Mouse (Mus musculus): Measurements from ENCODE around the gene Cul4a. TPM values are rescaled to one million over a fixed set of nuclear protein-coding genes. Genes with fewer than 3 reads are reported as not detected.
"Not testable (repeated sequence)": the region's sequence is repeated elsewhere in the genome, so short reads cannot be mapped to it uniquely, and the experiment has no call there.

Cul4a gene
- polyA plus RNA-seq, 1 experiment from 2014 or later, result 80.4 TPM

DNA sequence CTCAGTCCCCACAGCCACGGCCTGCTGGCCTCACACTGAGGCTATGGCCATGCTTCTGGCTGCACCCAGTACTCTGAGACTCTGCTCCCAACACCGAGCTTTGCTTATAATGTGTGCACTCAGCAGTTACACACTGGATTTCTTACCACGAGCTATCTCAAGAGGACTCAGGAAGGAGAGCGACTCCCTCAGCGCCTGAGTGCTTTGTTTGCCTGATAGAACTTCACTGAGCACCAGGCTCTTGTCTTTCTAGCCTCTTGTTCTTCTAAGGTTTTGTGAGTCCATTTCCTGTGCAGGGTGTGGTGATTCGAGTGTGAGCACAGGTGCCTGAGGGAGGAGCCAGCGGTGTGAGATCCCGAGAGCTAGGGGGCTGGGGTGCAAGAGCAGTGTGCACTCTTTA, 19.5 kb downstream of the Cul4a start:
- DNase-seq (ENCODE audit: low spot score) (no peak), ATAC-seq (replicated peaks; ENCODE audit: low FRiP score, low read depth) (no peak)
- Histone ChIP-seq H3K36me3 (ENCODE audit: insufficient read depth, low read length) (peaks cover 47% of the 10 kb centered on the region), H3K27me3 (ENCODE audit: insufficient read depth, low read length) (no peaks in the 10 kb centered on the region), H3K9me3 (replicated peaks; ENCODE audit: low read length) (no peaks in the 10 kb centered on the region), H3K4me3 (replicated peaks; ENCODE audit: low read depth, low read length) (no peak overlapping the region), H3K9ac (ENCODE audit: low read depth, low read length) (no peak overlapping the region), H3K4me2 (ENCODE audit: low read length) (no peak overlapping the region), H3K4me1 (replicated peaks; ENCODE audit: insufficient read depth, low read length) (no peaks in the 10 kb centered on the region), H3K27ac (no peak overlapping the region)
- no peak for TF ChIP-seq CTCF (IDR thresholded peaks at IDR 0.05; ENCODE audit: low read depth)
- WGBS, result 95% methylated on average over 8 of the region's 8 CpGs

DNA sequence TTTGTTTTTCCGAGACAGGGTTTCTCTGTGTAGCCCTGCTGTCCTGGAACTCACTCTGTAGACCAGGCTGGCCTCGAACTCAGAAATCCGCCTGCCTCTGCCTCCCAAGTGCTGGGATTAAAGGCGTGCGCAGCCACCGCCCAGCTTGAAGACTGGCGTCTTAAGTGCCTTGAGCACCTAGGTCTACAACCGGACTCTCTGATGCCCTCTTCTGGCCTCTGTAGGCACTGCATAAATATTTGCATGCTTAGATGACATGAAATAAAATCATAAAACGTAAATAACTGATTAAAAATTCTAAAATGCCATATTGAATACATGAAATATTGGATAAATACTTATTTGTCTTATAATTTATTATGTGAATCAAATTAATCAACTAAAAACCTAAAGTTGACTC, 26.8 kb downstream of the Cul4a start:
- H3K9me3 ChIP-seq (replicated peaks; ENCODE audit: low read length); H3K9ac ChIP-seq (ENCODE audit: low read depth, low read length); ATAC-seq (replicated peaks; ENCODE audit: low FRiP score, low read depth); H3K4me1 ChIP-seq (replicated peaks; ENCODE audit: insufficient read depth, low read length); H3K4me2 ChIP-seq (ENCODE audit: low read length); H3K4me3 ChIP-seq (replicated peaks; ENCODE audit: low read depth, low read length); H3K27me3 ChIP-seq (ENCODE audit: insufficient read depth, low read length); H3K27ac ChIP-seq: not testable (repeated sequence)
- peak; percentile 76 for TF ChIP-seq CTCF (IDR thresholded peaks at IDR 0.05; ENCODE audit: low read depth)
- peaks cover 67% of the 10 kb centered on the region for H3K36me3 ChIP-seq (ENCODE audit: insufficient read depth, low read length)
- DNase-seq (ENCODE audit: low spot score), result peak; percentile 54
- 69% methylated on average over 9 of the region's 9 CpGs for WGBS

DNA sequence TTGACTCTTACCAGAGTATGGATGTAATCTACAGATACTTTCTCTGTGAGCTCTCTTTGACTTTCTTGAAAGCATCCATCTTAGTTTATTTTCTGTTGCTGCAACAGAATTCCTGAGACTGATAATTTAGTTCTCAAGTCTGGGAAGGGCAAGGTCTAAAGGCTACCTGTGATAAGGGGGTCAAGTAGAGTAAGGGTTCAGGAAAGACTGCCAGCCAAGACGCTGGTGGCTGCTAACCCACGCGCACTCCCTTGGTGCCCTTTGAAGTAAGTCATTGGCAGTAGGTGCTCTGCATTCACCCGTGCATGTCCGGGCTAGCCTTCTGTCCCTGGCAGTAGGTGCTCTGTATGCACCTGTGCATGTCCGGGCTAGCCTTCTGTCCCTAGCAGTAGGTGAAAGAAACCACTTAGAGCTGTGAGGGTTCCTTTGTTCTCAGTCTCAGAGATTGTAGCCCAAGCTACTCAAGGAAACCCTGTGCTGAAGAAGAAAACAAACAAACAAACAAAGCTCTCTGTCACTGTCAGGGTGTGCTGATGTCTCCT, 34.3 kb downstream of the Cul4a start:
- no peak overlapping the region for H3K9ac ChIP-seq (ENCODE audit: low read depth, low read length)
- no peak for TF ChIP-seq CTCF (IDR thresholded peaks at IDR 0.05; ENCODE audit: low read depth)
- DNase-seq (ENCODE audit: low spot score), result no peak
- H3K36me3 ChIP-seq (ENCODE audit: insufficient read depth, low read length), result peaks cover 91% of the 10 kb centered on the region
- H3K4me2 ChIP-seq (ENCODE audit: low read length), result no peak overlapping the region
- no peak for ATAC-seq (replicated peaks; ENCODE audit: low FRiP score, low read depth)
- no peaks in the 10 kb centered on the region for H3K4me1 ChIP-seq (replicated peaks; ENCODE audit: insufficient read depth, low read length)
- no peaks in the 10 kb centered on the region for H3K27me3 ChIP-seq (ENCODE audit: insufficient read depth, low read length)
- no peaks in the 10 kb centered on the region for H3K9me3 ChIP-seq (replicated peaks; ENCODE audit: low read length)
- H3K4me3 ChIP-seq (replicated peaks; ENCODE audit: low read depth, low read length), result no peak overlapping the region
- no peak overlapping the region for H3K27ac ChIP-seq
- WGBS, result 92% methylated on average over 6 of the region's 6 CpGs

DNA sequence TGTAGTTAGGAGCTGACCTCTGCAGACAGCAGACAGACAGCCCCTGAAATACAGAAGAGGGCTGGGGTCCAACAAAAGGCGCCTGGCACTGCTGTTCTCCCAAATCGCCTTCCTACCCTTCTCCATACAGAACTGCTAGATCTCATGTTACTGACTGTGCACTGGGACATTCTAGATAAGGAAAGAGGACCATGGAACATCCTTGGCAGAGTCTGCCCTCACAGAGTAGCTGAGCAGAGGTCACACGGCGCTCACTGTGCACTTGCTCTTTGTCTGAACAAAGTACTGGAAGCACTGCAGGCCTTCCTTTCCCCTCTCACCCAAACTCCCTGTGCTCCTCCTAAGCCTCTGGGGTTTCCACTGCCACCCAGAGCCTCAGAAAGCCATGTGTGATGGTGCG, 36.3 kb downstream of the Cul4a start:
- H3K9ac ChIP-seq (ENCODE audit: low read depth, low read length), result no peak overlapping the region

DNA sequence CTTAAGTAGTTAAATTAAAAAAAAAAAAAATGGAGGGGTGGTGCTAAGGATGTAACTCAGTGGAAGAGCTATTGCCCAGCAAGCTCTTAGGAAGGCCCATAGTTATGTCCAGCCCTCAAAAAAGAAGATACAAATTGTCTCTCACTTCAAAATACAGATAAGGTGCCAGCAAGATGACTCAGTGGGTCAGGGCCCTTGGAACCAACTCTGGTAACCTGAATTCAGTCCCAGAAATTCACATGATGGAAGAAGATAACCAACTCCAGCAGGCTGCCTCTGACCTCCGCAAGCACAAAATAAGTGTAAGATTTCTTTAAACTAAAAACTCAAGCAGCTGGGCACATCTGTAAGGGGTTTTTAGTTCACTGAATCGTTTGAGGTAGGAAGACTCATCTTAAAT, 43.1 kb downstream of the Cul4a start:
- ATAC-seq (replicated peaks; ENCODE audit: low FRiP score, low read depth), result no peak
- Histone ChIP-seq H3K9ac (ENCODE audit: low read depth, low read length) (no peak overlapping the region), H3K9me3 (replicated peaks; ENCODE audit: low read length) (no peaks in the 10 kb centered on the region), H3K4me1 (replicated peaks; ENCODE audit: insufficient read depth, low read length) (no peaks in the 10 kb centered on the region), H3K4me2 (ENCODE audit: low read length) (no peak overlapping the region), H3K27me3 (ENCODE audit: insufficient read depth, low read length) (no peaks in the 10 kb centered on the region), H3K36me3 (ENCODE audit: insufficient read depth, low read length) (peaks cover 43% of the 10 kb centered on the region), H3K27ac (no peak overlapping the region), H3K4me3 (replicated peaks; ENCODE audit: low read depth, low read length) (no peak overlapping the region)
- no peak for TF ChIP-seq CTCF (IDR thresholded peaks at IDR 0.05; ENCODE audit: low read depth)
- DNase-seq (ENCODE audit: low spot score), result no peak
- WGBS, result 81% methylated on average over 2 of the region's 2 CpGs

More for the DNA sequence above, 36.3 kb downstream of the Cul4a start:
- Histone ChIP-seq H3K27me3 (ENCODE audit: insufficient read depth, low read length) (no peaks in the 10 kb centered on the region), H3K4me2 (ENCODE audit: low read length) (no peak overlapping the region), H3K27ac (no peak overlapping the region), H3K4me3 (replicated peaks; ENCODE audit: low read depth, low read length) (no peak overlapping the region), H3K9me3 (replicated peaks; ENCODE audit: low read length) (no peaks in the 10 kb centered on the region), H3K36me3 (ENCODE audit: insufficient read depth, low read length) (peaks cover 91% of the 10 kb centered on the region), H3K4me1 (replicated peaks; ENCODE audit: insufficient read depth, low read length) (no peaks in the 10 kb centered on the region)
- TF ChIP-seq CTCF (IDR thresholded peaks at IDR 0.05; ENCODE audit: low read depth), result no peak
- DNase-seq (ENCODE audit: low spot score) (no peak), ATAC-seq (replicated peaks; ENCODE audit: low FRiP score, low read depth) (no peak)
- WGBS, result 87% methylated on average over 5 of the region's 5 CpGs

DNA sequence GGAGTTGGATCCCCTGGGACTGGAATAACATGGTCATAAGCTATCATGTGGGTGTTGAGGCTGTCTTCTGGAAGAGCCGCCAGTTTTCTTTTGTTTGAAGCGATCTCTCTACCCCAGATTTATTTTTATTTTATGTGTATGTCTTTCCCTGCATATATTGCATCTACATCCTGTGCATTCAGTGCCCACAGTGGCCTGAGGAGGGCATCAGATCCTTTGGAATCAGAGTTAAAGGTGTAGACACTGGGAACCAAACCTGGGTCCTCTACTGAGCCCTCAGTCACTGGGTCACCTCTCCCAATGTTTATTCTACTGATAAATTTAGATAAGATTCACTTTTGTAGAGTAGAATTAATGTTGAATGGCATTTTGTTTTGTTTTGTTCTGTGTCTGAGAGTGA, 43.9 kb downstream of the Cul4a start:
- DNase-seq (ENCODE audit: low spot score) (no peak), ATAC-seq (replicated peaks; ENCODE audit: low FRiP score, low read depth) (no peak)
- Histone ChIP-seq H3K9me3 (replicated peaks; ENCODE audit: low read length) (no peaks in the 10 kb centered on the region), H3K27me3 (ENCODE audit: insufficient read depth, low read length) (no peaks in the 10 kb centered on the region), H3K4me3 (replicated peaks; ENCODE audit: low read depth, low read length) (no peak overlapping the region), H3K27ac (no peak overlapping the region), H3K4me1 (replicated peaks; ENCODE audit: insufficient read depth, low read length) (no peaks in the 10 kb centered on the region), H3K9ac (ENCODE audit: low read depth, low read length) (no peak overlapping the region), H3K4me2 (ENCODE audit: low read length) (no peak overlapping the region), H3K36me3 (ENCODE audit: insufficient read depth, low read length) (peaks cover 38% of the 10 kb centered on the region)
- 96% methylated on average over 2 of the region's 2 CpGs for WGBS
- TF ChIP-seq CTCF (IDR thresholded peaks at IDR 0.05; ENCODE audit: low read depth), result peak; percentile 21; the same call in 1 of the 2 replicates

DNA sequence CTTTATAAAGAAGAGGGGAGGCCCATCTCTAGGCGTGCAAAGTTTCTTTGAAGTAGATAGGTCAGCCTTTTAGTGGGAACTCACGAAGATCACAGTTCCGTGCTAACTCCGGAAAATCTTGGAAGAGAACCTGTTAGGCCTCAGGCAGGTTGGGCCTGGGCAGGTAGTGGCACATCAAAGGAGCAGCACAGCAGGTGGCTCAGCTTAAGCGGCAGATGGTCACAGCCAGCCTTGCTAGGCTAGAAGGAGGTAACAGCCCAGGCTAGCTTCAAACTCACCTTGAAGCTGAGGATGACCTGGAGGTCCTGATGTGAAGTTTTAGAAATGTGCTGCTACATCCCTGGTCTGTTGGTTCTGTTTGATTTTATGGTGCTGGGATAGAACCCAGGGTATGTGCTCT, 44.4 kb downstream of the Cul4a start:
- no peaks in the 10 kb centered on the region for H3K27me3 ChIP-seq (ENCODE audit: insufficient read depth, low read length)
- no peak overlapping the region for H3K9ac ChIP-seq (ENCODE audit: low read depth, low read length)
- ATAC-seq (replicated peaks; ENCODE audit: low FRiP score, low read depth) (no peak), DNase-seq (ENCODE audit: low spot score) (no peak)
- no peaks in the 10 kb centered on the region for H3K9me3 ChIP-seq (replicated peaks; ENCODE audit: low read length)
- H3K4me2 ChIP-seq (ENCODE audit: low read length), result no peak overlapping the region
- H3K27ac ChIP-seq, result no peak overlapping the region
- no peak overlapping the region for H3K4me3 ChIP-seq (replicated peaks; ENCODE audit: low read depth, low read length)
- H3K4me1 ChIP-seq (replicated peaks; ENCODE audit: insufficient read depth, low read length), result no peaks in the 10 kb centered on the region
- TF ChIP-seq CTCF (IDR thresholded peaks at IDR 0.05; ENCODE audit: low read depth), result no peak
- peaks cover 32% of the 10 kb centered on the region for H3K36me3 ChIP-seq (ENCODE audit: insufficient read depth, low read length)
- WGBS, result 56% methylated on average over 5 of the region's 5 CpGs
